Mouse (Mus musculus): Measurements from ENCODE around the gene Nkx2-3.

Gene Nkx2-3

DNA sequence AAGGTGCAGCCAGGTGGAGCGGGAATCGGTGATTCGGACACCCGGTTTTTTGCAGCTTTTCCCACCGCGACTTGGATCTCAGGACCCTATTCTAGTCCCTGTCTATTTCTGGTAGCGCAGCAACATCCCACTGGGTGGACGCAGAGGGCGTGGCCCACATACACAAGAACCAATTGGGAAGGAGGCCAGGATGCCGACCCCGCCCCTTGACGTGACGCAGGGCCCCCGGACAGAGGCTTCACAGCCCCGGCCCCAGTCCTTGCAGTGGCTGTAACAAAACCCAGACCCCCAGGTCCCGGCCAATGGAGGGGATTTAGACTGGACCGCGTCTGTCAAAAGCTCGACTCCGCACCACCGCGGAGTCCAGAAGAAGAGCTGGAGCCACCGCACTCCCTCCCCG lies at the start of gene Nkx2-3:
Gene Nkx2-3, plus strand, starts transcription at position 275 of the 400 bp plus-strand sequence.
- peak; percentile 53 to 60 for DNase-seq

- peak; percentile 70 to 76 for DNase-seq
These were observed 49.0 kb upstream of the Nkx2-3 start for GRCm38 (mm10) chr19:43563166-43563565.

- DNase-seq, result no peak
These were observed 43.8 kb upstream of the Nkx2-3 start for GRCm38 (mm10) chr19:43568298-43568697.

GRCm38 (mm10) chr19:43569133-43569532 lies 43.0 kb upstream of the Nkx2-3 start:
- DNase-seq, result no peak

- peak; percentile 59 to 80 for DNase-seq
These were observed 41.0 kb upstream of the Nkx2-3 start for GRCm38 (mm10) chr19:43570831-43571790.

DNA sequence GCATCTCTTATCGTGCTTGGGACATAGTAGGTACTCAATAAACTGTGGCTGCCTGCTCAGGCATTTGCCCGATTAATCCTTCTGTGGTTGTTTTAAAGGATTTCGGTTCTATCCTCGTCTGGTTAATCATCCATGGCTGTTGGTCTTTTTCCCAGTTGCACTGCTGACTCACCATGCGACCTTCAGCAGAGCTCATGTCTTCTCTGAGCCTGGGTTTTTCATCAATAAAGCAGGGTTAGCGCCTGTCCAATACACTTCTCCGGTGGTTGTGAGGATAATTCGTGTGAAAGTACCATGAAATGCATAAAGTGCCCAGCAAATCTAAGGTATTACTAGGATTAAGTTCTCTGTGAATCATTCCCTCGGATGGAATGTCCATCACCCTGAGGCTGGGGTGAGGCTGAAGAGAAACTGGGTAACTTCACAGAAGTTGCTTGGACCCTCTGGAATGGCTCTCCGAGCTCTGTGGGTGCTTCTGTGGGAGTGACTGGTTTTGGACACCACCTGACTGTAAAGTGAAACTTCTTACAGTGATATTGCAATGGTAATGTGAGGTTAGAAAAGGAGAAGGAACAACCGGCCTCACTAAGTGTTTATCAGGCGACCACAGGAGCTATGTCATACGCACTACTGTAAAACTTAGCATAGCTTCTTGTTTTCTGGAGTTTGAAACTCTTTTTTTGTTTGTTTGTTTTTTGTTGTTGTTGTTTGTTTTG lies 32.9 kb upstream of the Nkx2-3 start:
- no peak for DNase-seq

- DNase-seq, result no peak
These were observed 30.9 kb upstream of the Nkx2-3 start for GRCm38 (mm10) chr19:43581185-43581584.

GRCm38 (mm10) chr19:43583192-43583591 lies 28.9 kb upstream of the Nkx2-3 start:
- no peak for DNase-seq

DNA sequence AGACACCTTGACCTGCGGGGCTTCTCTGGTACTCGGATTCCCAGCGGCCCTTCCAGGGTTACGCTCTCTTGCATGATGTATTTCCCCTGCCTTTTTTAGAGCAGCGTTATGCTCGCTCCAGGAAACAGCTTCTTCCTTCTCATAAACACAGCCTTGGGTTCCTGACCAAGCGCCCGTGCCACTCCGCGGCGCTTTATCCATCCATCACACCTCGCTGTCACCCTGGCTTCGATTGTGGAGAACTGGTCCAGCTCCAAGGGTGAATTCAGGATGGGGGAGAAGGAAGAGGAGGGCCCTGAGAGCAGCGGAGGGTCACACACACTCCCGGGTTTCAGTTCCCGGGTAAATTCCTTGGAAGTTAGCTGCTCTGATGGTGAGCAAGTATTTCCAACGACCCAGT lies 28.5 kb upstream of the Nkx2-3 start:
- DNase-seq, result peak; percentile 26 to 64

DNA sequence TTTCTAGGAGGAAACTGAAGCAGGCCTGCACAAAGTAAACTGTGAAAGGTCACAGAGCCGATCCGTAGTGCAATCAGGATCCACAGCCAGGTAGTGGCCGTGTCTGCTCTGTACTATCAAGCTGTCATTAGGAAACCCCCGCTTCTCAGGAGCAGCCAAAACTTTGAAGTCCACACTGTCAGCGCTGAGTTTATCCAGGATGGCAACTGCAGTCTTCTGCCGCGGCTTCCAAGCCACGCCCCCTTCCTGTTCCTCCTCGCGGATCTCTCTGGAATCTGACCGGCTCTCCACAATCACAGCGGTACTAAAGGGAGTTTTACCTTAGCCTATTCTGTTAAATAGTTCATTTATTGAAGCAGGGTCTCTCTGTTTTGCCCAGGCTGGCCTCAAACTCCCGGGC lies 27.3 kb upstream of the Nkx2-3 start:
- peak; percentile 43 to 55 for DNase-seq

DNA sequence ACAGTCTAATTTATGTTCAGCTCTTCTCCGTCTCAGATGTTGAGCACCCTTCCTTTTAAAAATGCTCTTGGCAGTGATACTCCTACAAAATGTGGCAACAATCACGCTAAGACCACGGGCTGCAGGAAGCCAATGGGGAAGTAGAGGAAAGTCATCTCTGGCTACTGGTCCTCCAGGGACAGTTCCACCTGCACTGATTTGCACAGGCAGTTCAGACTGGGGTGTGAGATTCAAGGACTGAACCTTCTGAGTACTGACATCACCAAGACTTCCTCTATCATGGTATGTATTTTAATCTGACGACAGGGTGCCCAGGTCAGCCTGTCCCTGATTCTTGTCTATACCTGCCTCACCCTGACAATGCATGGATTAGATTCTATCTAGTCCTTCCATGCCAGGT lies 20.1 kb upstream of the Nkx2-3 start:
- DNase-seq, result no peak

- DNase-seq, result no peak
These were observed 15.1 kb upstream of the Nkx2-3 start for GRCm38 (mm10) chr19:43596981-43597380.

- DNase-seq, result no peak
These were observed 13.1 kb upstream of the Nkx2-3 start for GRCm38 (mm10) chr19:43598741-43599660.

GRCm38 (mm10) chr19:43599776-43600544 lies 12.2 kb upstream of the Nkx2-3 start:
- DNase-seq, result no peak

DNA sequence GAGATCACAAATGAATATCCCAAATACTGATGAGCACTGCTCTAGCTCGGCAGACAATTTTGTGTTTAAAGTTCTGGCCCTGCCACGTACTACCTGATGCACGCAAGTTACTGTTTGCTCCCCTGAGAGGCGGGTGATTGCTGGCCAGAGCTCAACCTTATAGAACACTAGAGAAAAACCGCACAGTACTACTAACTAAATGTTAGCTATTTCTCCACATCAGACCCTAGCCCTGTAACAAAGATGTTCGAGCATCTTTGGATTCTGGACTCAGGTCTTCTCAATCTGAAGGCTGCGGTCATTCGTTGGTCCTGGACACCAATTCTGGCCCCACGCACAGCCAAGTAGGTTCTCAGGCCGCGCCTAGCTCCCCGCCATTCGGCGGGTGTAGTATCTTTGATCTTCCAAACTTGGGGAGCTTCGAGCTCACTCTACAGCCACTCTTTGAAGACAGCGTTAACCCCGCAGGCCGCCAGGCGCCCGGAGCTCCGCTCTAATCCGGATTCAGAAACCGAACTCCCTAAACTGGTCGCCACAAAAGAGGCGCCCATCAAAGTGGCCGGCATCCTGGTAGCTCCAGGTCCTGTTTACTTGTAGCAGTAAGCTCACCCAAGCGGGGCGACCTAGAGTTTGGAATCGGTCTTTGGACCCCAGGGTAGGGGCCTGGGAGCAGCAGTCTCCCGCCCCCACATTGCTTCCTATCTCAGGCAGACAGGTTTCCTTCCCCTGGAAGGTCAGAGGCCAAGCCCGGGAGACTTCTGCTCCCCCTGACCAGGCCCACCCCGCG lies 11.4 kb upstream of the Nkx2-3 start:
- no peak for DNase-seq

DNA sequence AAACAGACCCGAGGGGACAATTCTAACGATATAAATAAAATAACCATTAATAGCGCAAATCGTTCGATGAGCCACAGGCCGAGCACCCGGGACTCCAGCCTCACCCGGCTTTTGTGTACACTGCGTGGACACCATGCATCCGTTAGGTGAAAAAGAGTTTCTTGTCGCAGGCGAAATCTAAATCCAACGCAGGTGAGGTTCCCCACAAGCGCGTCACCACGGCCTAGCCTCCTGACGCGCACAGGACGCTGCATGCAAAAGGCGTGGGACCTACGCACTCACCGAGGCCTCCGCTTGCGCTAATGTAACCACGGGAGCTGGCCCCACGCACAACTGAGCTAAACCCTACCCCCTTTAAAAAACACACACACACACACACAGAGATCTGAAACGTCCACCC lies 10.7 kb upstream of the Nkx2-3 start:
- DNase-seq, result no peak

- DNase-seq, result no peak
These were observed 10.0 kb upstream of the Nkx2-3 start for GRCm38 (mm10) chr19:43601996-43602590.

GRCm38 (mm10) chr19:43603521-43603920 lies 8.6 kb upstream of the Nkx2-3 start:
- DNase-seq, result no peak

- DNase-seq, result no peak
These were observed 7.5 kb upstream of the Nkx2-3 start for GRCm38 (mm10) chr19:43604492-43605120.

Data from lung, postnatal 4 days (tissue).